Mouse (Mus musculus) embryonic facial prominence, embryonic 10.5 days (tissue): ENCODE measurements around the gene Mettl7a1. TPM values are rescaled to one million over a fixed set of nuclear protein-coding genes. Genes with fewer than 3 reads are reported as not detected.
"Not testable (repeated sequence)": the region's sequence is repeated elsewhere in the genome, so short reads cannot be mapped to it uniquely, and the experiment has no call there.

Source experiments
- DNase-seq: peaks from one replicate; pipeline ENCODE4 v3.0.0-alpha.2; 2017; ENCODE audit warnings: low spot score
- H3K27ac ChIP-seq: fragments of 300-500 bp; sonication (generic); replicated peaks from 2 replicates; pipeline ENCODE4 v1.5.1; 2016; ENCODE audit warnings: mild to moderate bottlenecking
- H3K27me3 ChIP-seq: fragments of 300-500 bp; sonication (generic); replicated peaks from 2 replicates; pipeline ENCODE4 v1.6.1; 2016; ENCODE audit warnings: low read depth, mild to moderate bottlenecking; ENCODE audit not compliant: poor library complexity, severe bottlenecking
- H3K36me3 ChIP-seq: fragments of 300-500 bp; sonication (generic); replicated peaks from 2 replicates; pipeline ENCODE4 v1.6.1; 2016; ENCODE audit warnings: mild to moderate bottlenecking, moderate library complexity
- H3K4me1 ChIP-seq: fragments of 300-500 bp; sonication (generic); 2 replicates; pipeline ENCODE4 v1.6.1; 2016
- H3K4me3 ChIP-seq: fragments of 300-500 bp; sonication (generic); 2 replicates; pipeline ENCODE4 v1.5.1; 2016; ENCODE audit warnings: mild to moderate bottlenecking, moderate library complexity
- H3K9me3 ChIP-seq: fragments of 300-500 bp; sonication (generic); 2 replicates; pipeline ENCODE4 v1.6.1; 2016; ENCODE audit warnings: mild to moderate bottlenecking
- WGBS: fragments of 180-500 bp; shearing (Covaris S2); methylation state at CpG from one replicate; pipeline ENCODE4 v1.1.7; 2016; 5-methylcytosine and 5-hydroxymethylcytosine counted together
- polyA plus RNA-seq: library from polyadenylated mRNA; unstranded; fragments of >200 nt; fragmentation: Nextera tagmentation; extraction: Ambion mirVana; gene quantifications from 2 replicates; pipeline ENCODE4 v1.2.1, GENCODE M21; 2016

Gene Mettl7a1
- polyA plus RNA-seq, 1 experiment from 2014 or later, result 3.3 TPM

DNA sequence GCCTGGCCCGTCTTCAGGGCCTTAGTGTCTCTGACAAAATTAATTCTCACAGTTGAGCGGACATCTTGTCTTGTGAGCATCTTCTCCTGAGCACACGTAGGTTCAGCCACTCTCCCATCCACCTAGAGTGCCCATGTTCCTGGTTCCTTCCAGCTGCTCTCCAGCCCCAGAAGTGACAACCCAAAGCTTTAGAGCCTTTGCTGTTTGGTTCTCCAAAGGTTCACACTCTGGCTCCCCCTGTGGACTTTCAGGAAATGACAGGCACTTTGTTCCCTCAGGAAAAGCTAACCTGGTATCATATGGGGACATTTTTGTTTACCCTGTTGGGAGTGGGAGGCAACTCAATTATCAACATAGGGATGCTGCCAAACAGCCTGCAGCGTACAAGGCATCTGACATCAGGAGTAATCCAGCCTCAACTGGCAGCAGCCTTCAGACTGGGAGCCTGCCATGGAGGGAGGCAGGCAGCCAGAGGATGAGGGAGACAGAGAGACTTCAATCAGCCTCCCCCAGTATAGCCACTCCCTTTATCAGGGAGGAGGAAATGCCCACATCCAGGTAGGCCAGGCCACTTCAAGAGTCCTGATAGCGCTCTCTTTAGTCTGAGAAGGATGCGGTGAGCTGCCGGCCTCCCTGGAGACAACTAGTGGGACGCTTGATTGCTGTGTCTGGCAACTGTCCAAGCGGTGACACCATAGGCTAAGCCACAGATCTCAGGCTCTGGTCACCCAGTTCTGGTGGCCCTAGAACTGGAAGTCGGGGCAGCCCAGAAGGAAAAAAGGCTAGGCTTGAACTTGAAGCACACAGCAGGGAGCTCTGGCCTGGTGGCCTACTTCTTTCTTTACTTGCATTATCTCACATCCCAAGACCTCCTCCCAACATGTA lies 28.4 kb downstream of the Mettl7a1 start:
- not testable (repeated sequence) for DNase-seq, H3K36me3 ChIP-seq, H3K4me3 ChIP-seq, H3K9me3 ChIP-seq, H3K27ac ChIP-seq, H3K27me3 ChIP-seq, H3K4me1 ChIP-seq
- WGBS, result 45% methylated on average over 3 of the region's 10 CpGs

DNA sequence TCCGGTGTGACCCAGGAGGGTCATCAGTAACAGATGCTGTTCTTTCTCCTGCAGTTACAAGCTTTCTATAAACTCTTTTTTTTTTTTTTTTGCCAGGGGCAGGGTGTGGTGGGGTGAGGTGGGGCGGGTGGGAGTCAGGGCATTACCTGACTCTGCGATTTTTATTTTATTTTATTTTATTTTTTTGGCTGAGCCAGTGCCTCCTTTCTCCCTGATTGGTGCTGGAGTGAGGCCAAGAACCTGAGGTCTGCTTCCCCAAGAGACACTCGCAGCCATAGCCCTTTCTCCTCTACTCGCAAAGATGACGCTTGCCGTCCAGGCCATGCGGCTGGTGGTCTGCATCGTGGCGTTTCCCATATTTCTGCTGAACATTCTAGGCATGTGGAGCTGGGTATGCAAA lies 30.7 kb downstream of the Mettl7a1 start, which contains the start of gene Mettl7a3:
Gene Mettl7a3, plus strand, starts transcription at position 301 of the 400 bp plus-strand sequence.
- Histone ChIP-seq H3K4me1 (no peaks in the 10 kb centered on the region), H3K27me3 (no peaks in the 10 kb centered on the region), H3K4me3 (no peak within 1 kb of the TSS), H3K27ac (no peak within 1 kb of the TSS), H3K9me3 (no peaks in the 10 kb centered on the region), H3K36me3 (no peaks in the 10 kb centered on the region)
- DNase-seq, result no peak
- WGBS, result 84% methylated on average over 10 of the region's 10 CpGs

DNA sequence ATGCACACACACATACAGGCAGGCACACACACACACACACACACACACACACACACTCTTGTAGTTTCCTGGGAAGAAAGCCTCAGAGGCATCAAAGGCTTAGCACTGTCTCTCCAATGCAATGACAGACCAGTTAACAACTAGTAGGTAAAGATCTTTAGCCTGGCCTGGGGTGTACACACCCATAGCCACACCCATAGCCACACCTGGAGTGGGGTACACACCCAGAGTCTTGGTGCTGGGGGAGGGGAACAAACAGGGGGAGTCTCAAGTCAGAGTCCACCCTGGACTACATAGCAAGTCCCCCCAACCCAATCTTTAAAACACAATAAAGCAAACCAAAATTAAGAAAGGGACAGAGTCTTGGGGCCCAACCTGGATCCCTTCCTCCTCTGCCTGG lies 33.4 kb downstream of the Mettl7a1 start:
- H3K36me3 ChIP-seq, H3K4me3 ChIP-seq, H3K9me3 ChIP-seq, H3K27ac ChIP-seq, DNase-seq, H3K4me1 ChIP-seq, H3K27me3 ChIP-seq: not testable (repeated sequence)

DNA sequence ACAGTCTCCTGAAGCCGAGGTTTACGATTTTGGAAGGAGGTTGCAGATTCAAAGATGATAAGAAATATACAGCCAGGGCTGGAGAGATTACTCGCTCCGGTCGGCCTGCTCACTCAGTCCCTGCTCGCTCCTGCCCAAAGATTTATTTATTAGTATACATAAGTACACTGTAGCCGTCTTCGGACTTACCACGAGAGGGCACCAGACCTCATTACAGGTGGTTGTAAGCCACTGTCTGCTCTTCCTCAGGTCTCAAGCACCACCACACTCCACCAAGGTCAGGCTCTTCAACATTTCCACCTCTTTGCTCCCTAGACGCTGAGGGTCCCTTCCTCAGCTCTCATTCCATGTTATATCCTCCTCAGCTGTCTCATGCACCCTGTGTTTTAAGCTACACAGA lies 33.9 kb downstream of the Mettl7a1 start:
- not testable (repeated sequence) for H3K36me3 ChIP-seq
- WGBS, result 47% methylated on average over 10 of the region's 10 CpGs
- DNase-seq, result peak; percentile 41

DNA sequence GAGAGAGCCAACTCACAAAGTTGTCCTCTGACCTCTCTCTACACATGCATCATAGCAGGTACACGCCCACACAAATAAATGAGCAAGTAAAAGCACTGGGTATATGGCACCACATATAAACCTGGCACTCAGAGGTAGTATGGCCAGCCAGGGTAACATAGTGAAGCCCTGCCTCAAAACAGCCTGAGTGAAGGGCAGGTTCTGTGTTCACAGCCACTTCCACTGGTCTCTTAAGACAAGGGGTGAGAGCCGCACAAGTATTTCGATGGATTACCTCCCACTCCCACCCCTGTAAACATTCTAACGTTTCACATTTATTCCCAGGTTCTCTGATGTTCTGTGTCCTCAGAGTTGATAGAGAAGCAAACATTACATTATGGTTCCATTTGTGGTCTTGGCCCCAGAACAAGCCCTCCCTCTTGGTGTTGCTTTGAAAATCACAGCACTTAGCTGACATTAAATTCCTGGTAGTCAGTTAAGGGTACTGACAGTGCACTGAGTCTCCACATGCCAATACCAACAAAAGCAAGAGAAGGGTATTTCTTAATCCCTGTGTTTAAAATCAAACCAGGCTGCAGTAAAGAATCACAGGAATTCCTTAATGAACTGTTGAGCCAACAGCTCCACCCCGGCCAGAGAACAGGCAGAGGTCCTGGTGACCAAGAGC lies 37.5 kb downstream of the Mettl7a1 start:
- not testable (repeated sequence) for H3K36me3 ChIP-seq, H3K27me3 ChIP-seq, H3K27ac ChIP-seq, H3K9me3 ChIP-seq, H3K4me3 ChIP-seq, DNase-seq, H3K4me1 ChIP-seq
- 77% methylated on average over 5 of the region's 5 CpGs for WGBS

More for the DNA sequence above, 33.9 kb downstream of the Mettl7a1 start:
- H3K9me3 ChIP-seq, H3K27me3 ChIP-seq, H3K27ac ChIP-seq, H3K4me1 ChIP-seq, H3K4me3 ChIP-seq: not testable (repeated sequence)

DNA sequence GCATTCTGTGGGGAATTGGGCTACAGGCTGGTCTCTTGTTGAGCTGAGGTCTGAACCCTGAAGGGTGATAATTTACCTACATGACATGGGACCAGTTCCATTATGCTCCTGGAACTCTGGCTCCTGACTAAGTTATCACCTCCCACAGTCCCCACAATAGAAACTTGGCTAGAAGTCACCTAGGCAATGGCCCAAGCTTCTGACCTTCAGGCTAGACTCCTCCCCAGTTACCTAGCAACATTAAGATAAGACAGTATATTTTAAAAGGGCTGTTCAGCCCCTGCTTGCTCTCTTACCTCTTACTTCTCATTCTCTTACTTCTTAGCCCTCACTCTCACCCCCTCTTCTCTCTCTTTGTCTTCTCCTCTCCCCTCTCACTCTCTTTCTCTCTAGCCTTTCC lies 41.5 kb downstream of the Mettl7a1 start:
- Histone ChIP-seq H3K9me3 (peaks cover 4% of the 10 kb centered on the region; the same call in 1 of the 2 replicates), H3K4me3 (no peak overlapping the region), H3K27me3 (no peaks in the 10 kb centered on the region), H3K4me1 (peaks cover 22% of the 10 kb centered on the region), H3K27ac (peak overlapping the region; percentile 68), H3K36me3 (no peaks in the 10 kb centered on the region)
- DNase-seq, result no peak

DNA sequence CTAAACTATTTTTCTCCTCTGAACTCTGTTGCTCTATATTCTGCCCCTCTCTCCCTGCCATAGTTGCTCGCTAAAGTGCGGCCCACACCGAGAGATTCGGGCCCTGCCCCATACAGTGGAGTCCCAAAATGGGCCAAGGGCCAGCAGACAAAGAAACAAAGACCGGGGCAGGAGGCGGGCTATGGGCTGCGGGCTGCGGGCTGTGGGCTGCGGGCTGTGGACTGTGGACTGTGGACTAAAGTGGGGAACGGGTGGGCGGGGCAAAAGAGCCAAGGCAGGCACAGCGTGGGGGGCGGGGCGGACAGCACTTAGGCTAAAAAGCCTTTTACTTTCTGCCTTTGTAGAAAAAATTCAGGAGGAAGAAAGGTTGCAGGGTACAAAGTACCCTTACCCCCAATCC lies 42.8 kb downstream of the Mettl7a1 start:
- Histone ChIP-seq H3K4me3 (no peak overlapping the region), H3K9me3 (peaks cover 4% of the 10 kb centered on the region; the same call in 1 of the 2 replicates), H3K36me3 (no peaks in the 10 kb centered on the region), H3K27ac (peak overlapping the region; percentile 68), H3K27me3 (no peaks in the 10 kb centered on the region), H3K4me1 (peaks cover 29% of the 10 kb centered on the region)
- WGBS, result 71% methylated on average over 14 of the region's 14 CpGs
- DNase-seq, result no peak

DNA sequence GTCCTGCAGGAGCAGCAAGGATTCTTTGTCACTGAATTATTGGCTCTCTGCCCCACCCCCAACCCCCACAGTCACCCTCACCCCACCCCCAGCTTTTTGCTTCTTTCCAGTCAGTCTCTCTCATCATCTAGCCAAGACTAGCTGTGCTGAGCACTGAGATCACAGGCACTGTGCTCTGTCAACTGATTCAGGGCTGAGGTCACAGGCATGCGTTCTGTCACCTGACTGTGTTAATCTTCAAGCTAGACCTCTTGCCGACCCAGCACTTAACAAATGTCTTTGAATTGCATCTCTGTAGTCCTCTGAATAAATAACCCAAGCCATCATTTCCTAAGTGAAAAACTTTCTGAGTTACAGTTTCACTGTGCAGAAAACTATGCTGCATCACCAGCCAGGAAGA lies 45.6 kb downstream of the Mettl7a1 start:
- H3K36me3 ChIP-seq, result no peaks in the 10 kb centered on the region
- peaks cover 4% of the 10 kb centered on the region; the same call in 1 of the 2 replicates for H3K9me3 ChIP-seq
- no peak overlapping the region for H3K4me3 ChIP-seq
- H3K27ac ChIP-seq, result no peak overlapping the region
- DNase-seq, result no peak
- H3K27me3 ChIP-seq, result no peaks in the 10 kb centered on the region
- H3K4me1 ChIP-seq, result peaks cover 31% of the 10 kb centered on the region
- 66% methylated on average over 2 of the region's 2 CpGs for WGBS

DNA sequence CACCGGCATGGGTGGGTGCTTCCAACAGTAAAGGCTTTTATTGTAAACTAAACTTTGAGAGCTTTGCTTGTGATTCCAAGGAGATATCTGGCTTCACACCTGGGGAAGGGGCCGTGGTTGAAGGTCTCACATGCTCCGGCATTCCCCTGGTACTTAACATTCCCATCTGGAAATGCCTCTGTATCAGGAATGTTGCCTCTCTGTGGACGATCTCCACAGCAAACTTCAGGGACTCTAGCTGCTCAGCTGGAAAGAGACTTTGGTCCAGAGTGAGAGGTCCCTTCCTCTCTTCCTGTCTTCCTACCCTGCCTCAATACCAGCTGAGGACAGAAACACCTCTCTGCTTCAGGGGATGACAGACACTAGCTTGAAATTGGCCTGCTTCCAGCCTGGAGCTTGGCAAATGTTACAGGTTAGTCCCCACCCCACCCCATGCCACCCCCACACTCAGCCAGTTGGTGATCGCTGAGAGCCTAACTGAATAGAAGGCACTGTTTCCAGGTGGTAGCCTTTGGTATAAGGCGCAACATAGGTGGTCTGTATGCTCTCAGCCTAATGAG lies 47.6 kb downstream of the Mettl7a1 start:
- no peak overlapping the region; the same call in 1 of the 2 replicates for H3K27ac ChIP-seq
- 70% methylated on average over 6 of the region's 6 CpGs for WGBS
- H3K9me3 ChIP-seq, result 0 out of 2 replicates have a peak, but pooled peaks cover under 1% of the 10 kb centered on the region
- peaks cover 27% of the 10 kb centered on the region for H3K4me1 ChIP-seq
- no peak overlapping the region for H3K4me3 ChIP-seq
- DNase-seq, result no peak
- no peaks in the 10 kb centered on the region for H3K36me3 ChIP-seq
- H3K27me3 ChIP-seq, result no peaks in the 10 kb centered on the region

DNA sequence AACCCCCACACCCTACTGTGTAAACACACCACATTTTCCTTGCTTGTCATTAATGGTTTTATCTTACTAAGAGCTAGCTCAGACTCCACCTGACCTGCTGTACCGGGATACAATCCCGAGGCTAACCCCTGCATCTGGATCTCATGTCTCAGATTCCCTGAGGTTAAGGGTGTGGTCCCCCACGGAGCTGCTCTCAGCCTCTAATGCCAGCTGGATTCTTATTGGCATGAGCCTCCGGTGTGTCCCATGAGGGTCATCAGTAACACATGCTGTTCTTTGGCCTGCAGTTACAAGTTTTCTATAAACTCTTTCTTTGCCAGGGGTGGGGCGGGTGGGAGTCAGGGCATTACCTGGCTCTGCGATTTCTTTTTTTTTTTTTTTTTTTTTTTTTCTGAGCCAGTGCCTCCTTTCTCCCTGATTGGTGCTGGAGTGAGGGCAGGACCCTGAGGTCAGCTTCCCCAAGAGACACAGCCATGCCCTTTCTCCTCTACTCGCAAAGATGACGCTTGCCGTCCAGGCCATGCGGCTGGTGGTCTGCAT lies 48.8 kb downstream of the Mettl7a1 start, which contains the start of the genes Methig1 and Mettl7a2:
Gene Methig1, plus strand, starts transcription at position 439 of the 540 bp plus-strand sequence.
Gene Mettl7a2, plus strand, starts transcription at position 490 of the 540 bp plus-strand sequence.
- Histone ChIP-seq H3K4me3 (no peak within 1 kb of the TSS), H3K27me3 (no peaks in the 10 kb centered on the region), H3K36me3 (no peaks in the 10 kb centered on the region), H3K4me1 (peaks cover 22% of the 10 kb centered on the region), H3K9me3 (no peaks in the 10 kb centered on the region), H3K27ac (no peak within 1 kb of the TSS)
- DNase-seq, result no peak
- WGBS, result 73% methylated on average over 10 of the region's 10 CpGs

DNA sequence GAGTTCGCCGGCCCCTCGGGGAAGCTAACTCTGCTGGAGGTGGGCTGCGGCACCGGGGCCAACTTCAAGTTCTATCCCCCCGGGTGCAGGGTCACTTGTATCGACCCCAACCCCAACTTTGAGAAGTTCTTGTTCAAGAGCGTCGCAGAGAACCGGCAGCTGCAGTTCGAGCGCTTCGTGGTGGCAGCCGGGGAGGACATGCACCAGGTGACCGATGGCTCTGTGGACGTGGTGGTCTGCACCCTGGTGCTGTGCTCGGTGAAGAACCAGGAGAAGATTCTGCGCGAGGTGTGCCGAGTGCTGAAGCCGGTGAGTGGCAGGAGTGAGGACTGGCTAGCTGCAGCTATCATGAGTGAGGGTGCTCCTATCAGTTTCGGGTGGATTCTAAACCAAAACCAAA lies 49.5 kb downstream of the Mettl7a1 start:
- not testable (repeated sequence) for H3K27me3 ChIP-seq, DNase-seq, H3K27ac ChIP-seq, H3K36me3 ChIP-seq, H3K9me3 ChIP-seq, H3K4me3 ChIP-seq
- H3K4me1 ChIP-seq, result peaks cover 22% of the 10 kb centered on the region
- 94% methylated on average over 21 of the region's 22 CpGs for WGBS

DNA sequence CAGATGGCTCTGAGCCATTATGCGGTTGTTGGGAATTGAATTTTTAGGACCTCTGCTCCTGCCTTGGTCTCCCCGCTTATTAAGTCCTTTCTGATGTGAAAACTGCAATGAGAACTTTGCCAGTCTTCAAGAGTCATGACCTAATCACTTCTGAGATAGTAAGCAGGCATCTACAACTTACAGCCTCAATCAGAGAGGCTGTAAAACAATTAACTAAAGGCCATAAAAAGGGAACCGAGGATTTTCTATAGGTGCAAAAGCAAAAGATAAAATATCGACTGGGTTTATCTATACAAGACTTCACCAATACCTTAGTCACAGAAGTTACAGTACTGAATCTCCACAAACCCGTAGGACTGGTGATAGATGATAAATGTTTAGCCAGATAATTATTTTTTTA lies 51.9 kb downstream of the Mettl7a1 start:
- H3K4me3 ChIP-seq, result no peak overlapping the region
- no peak for DNase-seq
- no peaks in the 10 kb centered on the region for H3K9me3 ChIP-seq
- no peaks in the 10 kb centered on the region for H3K27me3 ChIP-seq
- H3K4me1 ChIP-seq, result peaks cover 9% of the 10 kb centered on the region
- no peak overlapping the region for H3K27ac ChIP-seq
- no peaks in the 10 kb centered on the region for H3K36me3 ChIP-seq
- WGBS, result 91% methylated on average over 5 of the region's 5 CpGs
